Mouse (Mus musculus) T-helper 2 cell (primary cell): ENCODE measurements around the gene Spin2e.
"Not testable (repeated sequence)": the region's sequence is repeated elsewhere in the genome, so short reads cannot be mapped to it uniquely, and the experiment has no call there.

Source experiments
- in situ Hi-C: fragments of 300-600 bp; cut with MboI, MseI; formaldehyde crosslinking; loops from one replicate; pipeline ENCODE4 v1.15.1; 2025; ENCODE audit warnings: high pct_unique_total_duplicates

Gene Spin2e

DNA sequence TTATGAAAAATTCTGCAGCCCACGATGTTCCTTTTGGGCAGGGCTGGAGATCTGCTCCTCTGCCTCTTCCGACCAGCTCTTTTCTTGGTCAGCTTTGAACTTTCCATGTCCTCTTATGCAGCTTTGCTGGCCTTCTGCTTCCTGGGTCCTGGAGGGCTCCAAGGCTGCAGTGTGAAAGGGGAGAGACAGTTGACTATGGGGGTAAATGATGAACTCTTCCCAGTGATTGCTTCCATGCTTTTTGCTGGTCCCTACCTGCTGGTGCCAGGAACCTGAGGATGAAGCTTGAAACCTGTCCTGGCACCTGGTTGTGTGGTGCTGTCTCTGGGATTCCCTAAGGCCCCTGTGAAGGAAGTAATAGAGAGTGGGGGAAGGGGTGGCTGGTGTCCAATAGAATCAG is at the start of gene Spin2e:
Gene Spin2e (minus strand): TSS at position 101 of the 400 bp plus-strand sequence.
- in situ Hi-C loops: loop anchor here (25.0 kb wide), 2 partner anchors 818 to 1443 kb away; no protein-coding TSS in a partner anchor

DNA sequence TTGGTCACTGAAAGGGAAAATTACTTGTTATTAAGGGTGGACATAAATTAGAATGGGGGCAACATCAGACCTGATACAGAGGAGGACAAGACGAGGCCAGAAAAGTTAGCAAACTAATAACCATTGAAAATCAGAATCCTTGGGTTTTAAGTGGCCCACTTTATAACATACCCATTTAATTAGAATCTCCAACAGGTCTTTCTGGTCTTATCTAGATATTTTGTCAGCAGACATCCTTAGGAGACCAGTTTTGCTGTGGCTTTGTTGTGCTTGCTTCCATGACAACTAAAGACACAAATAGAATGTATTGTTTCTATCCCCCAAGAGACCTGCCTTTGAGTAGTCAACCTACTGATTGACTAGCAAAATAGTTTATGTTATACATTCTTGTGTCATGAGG is 44.5 kb downstream of the Spin2e start, which contains the start of gene Gm21883:
Gene Gm21883 (minus strand): TSS at position 101 of the 400 bp plus-strand sequence.
- in situ Hi-C loops: not testable (repeated sequence)
